Mouse (Mus musculus): ENCODE results near the gene Rpl14.

The Rpl14 gene

GRCm38 (mm10) chr9:120571593-120572385 lies 545 bp downstream of the Rpl14 start:
- no peak for DNase-seq (ENCODE audit: low read depth, low spot score)

- peak; percentile 84 for DNase-seq (ENCODE audit: low read depth, low spot score)
Observed at GRCm38 (mm10) chr9:120575748-120576661, 4.8 kb downstream of the Rpl14 start.

- DNase-seq (ENCODE audit: low read depth, low spot score), result no peak
Observed at GRCm38 (mm10) chr9:120576662-120577013, 5.4 kb downstream of the Rpl14 start.

GRCm38 (mm10) chr9:120577133-120577651 lies 5.9 kb downstream of the Rpl14 start:
- peak; percentile 97 for DNase-seq (ENCODE audit: low read depth, low spot score)

GRCm38 (mm10) chr9:120577706-120578405 lies 6.6 kb downstream of the Rpl14 start:
- DNase-seq (ENCODE audit: low read depth, low spot score), result peak; percentile 24

GRCm38 (mm10) chr9:120578701-120579100 lies 7.5 kb downstream of the Rpl14 start:
- DNase-seq (ENCODE audit: low read depth, low spot score), result peak; percentile 82

GRCm38 (mm10) chr9:120579808-120580207 lies 8.6 kb downstream of the Rpl14 start:
- no peak for DNase-seq (ENCODE audit: low read depth, low spot score)

GRCm38 (mm10) chr9:120581941-120582618 lies 10.8 kb downstream of the Rpl14 start:
- peak; percentile 94 for DNase-seq (ENCODE audit: low read depth, low spot score)

GRCm38 (mm10) chr9:120582619-120583308 lies 11.5 kb downstream of the Rpl14 start:
- DNase-seq (ENCODE audit: low read depth, low spot score), result peak; percentile 96

GRCm38 (mm10) chr9:120583314-120583713 lies 12.1 kb downstream of the Rpl14 start:
- DNase-seq (ENCODE audit: low read depth, low spot score), result no peak

- peak; percentile 87 for DNase-seq (ENCODE audit: low read depth, low spot score)
Observed at GRCm38 (mm10) chr9:120586546-120586945, 15.3 kb downstream of the Rpl14 start.

GRCm38 (mm10) chr9:120591490-120591889 lies 20.2 kb downstream of the Rpl14 start:
- peak; percentile 82 for DNase-seq (ENCODE audit: low read depth, low spot score)

- DNase-seq (ENCODE audit: low read depth, low spot score), result peak; percentile 46
Observed at GRCm38 (mm10) chr9:120593383-120594101, 22.3 kb downstream of the Rpl14 start.

- DNase-seq (ENCODE audit: low read depth, low spot score), result no peak
Observed at GRCm38 (mm10) chr9:120594839-120595238, 23.6 kb downstream of the Rpl14 start.

- no peak for DNase-seq (ENCODE audit: low read depth, low spot score)
Observed at GRCm38 (mm10) chr9:120595306-120595705, 24.1 kb downstream of the Rpl14 start.

GRCm38 (mm10) chr9:120601488-120602171 lies 30.4 kb downstream of the Rpl14 start:
- DNase-seq (ENCODE audit: low read depth, low spot score), result peak; percentile 67

GRCm38 (mm10) chr9:120602172-120602838 lies 31.1 kb downstream of the Rpl14 start:
- no peak for DNase-seq (ENCODE audit: low read depth, low spot score)

- peak; percentile 76 for DNase-seq (ENCODE audit: low read depth, low spot score)
Observed at GRCm38 (mm10) chr9:120602839-120603511, 31.7 kb downstream of the Rpl14 start.
